Mouse (Mus musculus) lung, embryonic 14.5 days (tissue): ENCODE measurements at regions not wholly inside any gene's neighbourhood (a gene's known extent, or its start where the extent isn't known, plus 50 kb on each side); places are given as distances from the start of the nearest gene placed in this dataset.
A peak's percentile ranks its signal among the peaks of the same experiment; 100 is the strongest.

ENCODE experiments used
- ATAC-seq: fragments of 200-750 bp; cut with Nextera tagmentation; 2 replicates; pipeline ENCODE4 v1.8.0; 2017; ENCODE audit warnings: mild to moderate bottlenecking, moderate TSS enrichment, moderate library complexity; ENCODE audit not compliant: insufficient read depth
- DNase-seq: peaks from one replicate; pipeline ENCODE4 v3.0.0-alpha.2; 2015
- H3K27ac ChIP-seq: fragments of 300-500 bp; sonication (generic); 2 replicates; pipeline ENCODE4 v1.5.1; 2014; ENCODE audit warnings: low read depth, mild to moderate bottlenecking, moderate library complexity
- H3K27me3 ChIP-seq: fragments of 300-500 bp; sonication (generic); 2 replicates; pipeline ENCODE4 v1.6.1; 2014; ENCODE audit warnings: low read length, control low read depth; ENCODE audit not compliant: insufficient read depth
- H3K36me3 ChIP-seq: fragments of 300-500 bp; sonication (generic); 2 replicates; pipeline ENCODE4 v1.6.1; 2014; ENCODE audit warnings: control low read depth; ENCODE audit not compliant: insufficient read depth
- H3K4me1 ChIP-seq: fragments of 300-500 bp; sonication (generic); 2 replicates; pipeline ENCODE4 v1.6.1; 2014; ENCODE audit warnings: antibody characterized with exemption, control low read depth; ENCODE audit not compliant: insufficient read depth
- H3K4me2 ChIP-seq: fragments of 300-500 bp; sonication (generic); 2 replicates; pipeline ENCODE4 v1.6.1; 2014; ENCODE audit warnings: mild to moderate bottlenecking
- H3K4me3 ChIP-seq: fragments of 300-500 bp; sonication (generic); 2 replicates; pipeline ENCODE4 v1.5.1; 2014; ENCODE audit warnings: low read depth, low read length
- H3K9ac ChIP-seq: fragments of 300-500 bp; sonication (generic); 2 replicates; pipeline ENCODE4 v1.6.1; 2014
- H3K9me3 ChIP-seq: fragments of 300-500 bp; sonication (generic); 2 replicates; pipeline ENCODE4 v1.6.1; 2016; ENCODE audit warnings: low read depth, low read length, control low read depth
- CTCF ChIP-seq: IDR thresholded peaks from 2 replicates; pipeline ENCODE4 v1.5.1; 2016; ENCODE audit warnings: antibody characterized with exemption, low read depth
- WGBS: fragments of 180-500 bp; shearing (Covaris S2); extraction: QIAGEN DNeasy Blood & Tissue Kit; methylation state at CpG from one replicate; pipeline ENCODE4 v1.1.7; 2014; 5-methylcytosine and 5-hydroxymethylcytosine counted together

DNA sequence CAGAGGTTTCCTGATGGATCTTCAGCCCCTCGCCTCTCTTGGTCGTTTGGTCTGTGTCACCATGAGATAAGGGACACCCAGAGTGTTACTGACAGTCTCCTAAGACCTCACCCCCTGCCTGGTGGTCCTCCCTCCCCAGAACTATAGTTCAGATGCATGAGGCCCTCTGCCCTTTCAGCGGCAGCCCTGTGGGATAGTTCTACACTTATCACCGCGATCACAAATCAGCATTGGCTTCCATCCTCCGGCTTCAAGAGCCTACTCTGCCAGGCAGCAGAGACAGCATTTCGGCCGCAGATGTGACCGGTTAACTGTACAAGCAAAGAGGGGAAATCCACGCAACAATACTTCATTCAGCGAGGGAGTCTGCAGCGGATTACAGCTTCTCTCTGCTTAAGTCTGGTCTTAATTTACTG is 193.8 kb upstream of the Adgrl2 start:
- ATAC-seq: no peak

GRCm38 (mm10) chr3:149182095-149182494 is 191.7 kb upstream of the Adgrl2 start:
- Histone ChIP-seq H3K9me3 (no peaks in the 10 kb centered on the region), H3K9ac (no peak overlapping the region), H3K4me1 (peaks cover 14% of the 10 kb centered on the region), H3K4me3 (no peak overlapping the region), H3K27me3 (no peaks in the 10 kb centered on the region), H3K27ac (no peak overlapping the region), H3K4me2 (no peak overlapping the region), H3K36me3 (no peaks in the 10 kb centered on the region)
- ATAC-seq (no peak), DNase-seq (no peak)
- no peak for TF ChIP-seq CTCF
- 83% methylated on average over 5 of the region's 5 CpGs for WGBS

More for the DNA sequence above, 193.8 kb upstream of the Adgrl2 start:
- Histone ChIP-seq H3K4me3 (no peak overlapping the region), H3K9ac (no peak overlapping the region), H3K4me2 (peak overlapping the region; percentile 50), H3K4me1 (peaks cover 12% of the 10 kb centered on the region), H3K36me3 (no peaks in the 10 kb centered on the region), H3K9me3 (no peaks in the 10 kb centered on the region), H3K27ac (no peak overlapping the region), H3K27me3 (no peaks in the 10 kb centered on the region)
- peak; percentile 53 for DNase-seq
- TF ChIP-seq CTCF: no peak
- 10% methylated on average over 12 of the region's 12 CpGs for WGBS

GRCm38 (mm10) chr3:149180129-149180528 is 189.8 kb upstream of the Adgrl2 start:
- TF ChIP-seq CTCF: no peak
- Histone ChIP-seq H3K9ac (no peak overlapping the region; the same call in 1 of the 2 replicates), H3K36me3 (no peaks in the 10 kb centered on the region), H3K4me1 (peaks cover 18% of the 10 kb centered on the region), H3K9me3 (no peaks in the 10 kb centered on the region), H3K27me3 (no peaks in the 10 kb centered on the region), H3K27ac (peak overlapping the region; percentile 32), H3K4me2 (peak overlapping the region; percentile 51), H3K4me3 (no peak overlapping the region; the same call in 1 of the 2 replicates)
- no peak for ATAC-seq
- WGBS: 18% methylated on average over 8 of the region's 8 CpGs
- no peak for DNase-seq

DNA sequence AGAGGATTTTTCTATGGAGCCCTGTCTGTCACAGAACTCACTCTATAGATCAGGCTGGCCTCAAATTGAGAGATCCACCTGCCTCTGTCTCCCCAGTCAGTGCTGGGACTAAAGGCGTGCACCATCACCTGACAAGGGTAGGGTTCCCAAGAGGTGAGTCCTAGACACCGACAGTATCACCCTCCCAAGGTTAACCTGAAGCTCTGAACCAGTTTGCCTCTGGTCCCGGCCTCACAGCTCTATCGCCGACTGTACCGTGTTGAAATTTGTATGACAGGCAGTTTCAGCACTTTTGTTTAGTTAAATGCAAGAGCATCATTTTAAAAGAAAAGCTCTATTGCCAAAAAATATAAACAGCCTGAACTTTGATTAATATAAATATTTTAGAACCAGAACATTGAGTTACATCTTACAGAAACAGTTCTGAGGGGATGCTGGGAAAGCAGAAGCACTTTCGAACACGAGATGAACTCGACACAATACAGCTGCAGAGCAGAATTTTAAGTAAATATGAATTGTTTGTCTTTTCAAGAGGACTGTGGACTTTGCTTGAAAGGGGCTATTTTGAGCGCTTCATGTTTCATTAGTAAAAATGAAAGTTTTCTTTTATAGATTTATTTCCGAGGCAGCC is 189.2 kb upstream of the Adgrl2 start:
- Histone ChIP-seq H3K9ac (no peak overlapping the region), H3K4me2 (peak overlapping the region; percentile 51), H3K36me3 (no peaks in the 10 kb centered on the region), H3K4me3 (no peak overlapping the region; the same call in 1 of the 2 replicates), H3K27ac (no peak overlapping the region), H3K4me1 (peaks cover 18% of the 10 kb centered on the region), H3K27me3 (no peaks in the 10 kb centered on the region), H3K9me3 (no peaks in the 10 kb centered on the region)
- ATAC-seq: peak; percentile 65; the same call in 1 of the 2 replicates
- TF ChIP-seq CTCF: no peak
- WGBS: 32% methylated on average over 11 of the region's 11 CpGs
- peak; percentile 63 for DNase-seq

DNA sequence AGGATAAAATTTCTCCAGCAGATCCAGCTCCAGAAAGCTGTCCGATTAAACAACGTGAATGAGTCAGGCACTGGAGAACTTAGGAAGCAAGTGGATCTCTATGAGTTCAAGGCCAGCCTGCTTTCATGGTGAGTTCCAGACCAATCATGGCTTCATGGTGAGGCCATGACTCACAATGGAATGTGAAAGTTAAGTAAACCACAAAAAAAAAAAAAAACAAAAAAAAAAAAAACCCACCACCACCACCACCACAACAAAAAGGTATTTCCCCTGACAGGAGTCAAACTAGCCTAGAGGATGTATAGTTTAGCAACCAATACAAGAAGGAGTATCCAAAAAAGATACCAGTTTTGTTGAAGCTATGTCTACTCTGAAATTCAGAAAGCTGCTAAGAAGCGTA is 188.5 kb upstream of the Adgrl2 start:
- ATAC-seq (no peak), DNase-seq (no peak)
- H3K4me3 ChIP-seq: no peak overlapping the region
- H3K9ac ChIP-seq: no peak overlapping the region
- WGBS: 89% methylated on average over 3 of the region's 3 CpGs
- H3K27ac ChIP-seq: no peak overlapping the region
- no peaks in the 10 kb centered on the region for H3K36me3 ChIP-seq
- H3K4me2 ChIP-seq: no peak overlapping the region
- no peaks in the 10 kb centered on the region for H3K27me3 ChIP-seq
- H3K9me3 ChIP-seq: no peaks in the 10 kb centered on the region
- TF ChIP-seq CTCF: no peak
- H3K4me1 ChIP-seq: peaks cover 18% of the 10 kb centered on the region

DNA sequence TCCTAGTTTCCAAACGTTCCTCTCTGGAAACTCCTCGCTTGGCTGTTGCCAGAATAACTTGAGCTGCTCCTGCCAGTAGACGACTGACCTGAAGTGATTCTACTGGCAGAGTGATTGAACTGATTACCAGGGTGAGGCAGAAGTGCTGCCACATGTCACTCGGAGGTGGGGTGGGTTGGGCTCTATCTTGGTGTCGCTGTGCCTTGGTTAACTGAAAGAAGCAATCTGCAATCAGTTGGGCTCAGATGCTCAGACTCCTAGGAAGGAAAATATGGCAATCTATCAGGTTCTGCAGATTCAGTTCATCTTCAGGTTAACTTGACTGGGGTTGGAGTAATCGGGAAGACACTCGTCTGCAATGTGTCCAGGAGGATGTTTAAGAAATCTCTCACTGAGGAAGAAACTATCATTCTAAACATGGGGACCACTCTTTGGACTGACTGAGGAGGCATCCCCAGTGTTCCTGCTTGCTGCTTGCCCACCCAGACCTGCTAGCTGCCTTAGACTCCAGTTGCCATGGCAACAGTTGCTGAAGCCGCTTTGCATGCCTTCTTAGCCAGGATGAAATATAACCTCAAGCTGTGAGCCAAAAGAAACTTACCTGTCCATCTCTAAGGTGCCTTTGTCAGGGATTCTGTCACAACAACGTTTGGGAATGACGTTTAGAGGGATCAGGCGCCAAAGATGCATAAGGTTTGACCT is 184.5 kb upstream of the Adgrl2 start:
- Histone ChIP-seq H3K4me3 (no peak overlapping the region), H3K27ac (no peak overlapping the region), H3K9me3 (no peaks in the 10 kb centered on the region), H3K9ac (no peak overlapping the region), H3K36me3 (no peaks in the 10 kb centered on the region), H3K4me1 (peaks cover 9% of the 10 kb centered on the region; the same call in 1 of the 2 replicates), H3K27me3 (no peaks in the 10 kb centered on the region), H3K4me2 (no peak overlapping the region)
- DNase-seq (peak; percentile 53), ATAC-seq (no peak)
- 46% methylated on average over 11 of the region's 11 CpGs for WGBS
- TF ChIP-seq CTCF: no peak

DNA sequence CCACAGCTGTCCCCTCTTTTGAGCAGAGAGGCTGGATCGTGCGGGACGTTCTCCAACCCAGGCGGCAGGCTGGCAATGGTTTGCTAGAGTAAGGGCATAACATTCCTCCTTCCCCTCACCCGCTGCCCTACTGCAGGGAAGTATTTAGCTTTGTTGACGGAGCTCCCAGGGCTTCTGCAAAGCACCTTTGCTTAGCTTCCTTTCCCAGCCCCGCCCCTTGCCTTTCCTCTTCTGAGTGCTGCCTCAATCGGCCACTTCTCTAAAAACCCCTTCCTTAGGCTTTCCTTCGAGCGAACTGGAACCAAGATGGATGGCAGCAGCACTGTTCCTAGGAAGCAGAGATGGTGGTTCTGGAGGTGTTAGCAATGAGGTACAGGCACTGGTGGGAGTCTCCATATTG is 183.2 kb upstream of the Adgrl2 start:
- H3K4me1 ChIP-seq: 0 out of 2 replicates have a peak, but pooled peaks cover 4% of the 10 kb centered on the region
- 34% methylated on average over 10 of the region's 10 CpGs for WGBS
- H3K4me3 ChIP-seq: no peak overlapping the region
- TF ChIP-seq CTCF: no peak
- no peak overlapping the region; the same call in 1 of the 2 replicates for H3K27ac ChIP-seq
- no peaks in the 10 kb centered on the region for H3K27me3 ChIP-seq
- H3K4me2 ChIP-seq: peak overlapping the region; percentile 33
- H3K9me3 ChIP-seq: no peaks in the 10 kb centered on the region
- H3K36me3 ChIP-seq: no peaks in the 10 kb centered on the region
- DNase-seq (peak; percentile 45), ATAC-seq (no peak)
- no peak overlapping the region for H3K9ac ChIP-seq
